Mouse (Mus musculus) spleen, postnatal 14 days (tissue): Measurements from ENCODE around the gene Fbxw9.

Experiments
- DNase-seq, 2 experiments: peaks; one replicate each; pipeline ENCODE4 v3.0.0; 2021 to 2022; ENCODE audit warnings: low spot score in 2 of 2

Gene Fbxw9

DNA sequence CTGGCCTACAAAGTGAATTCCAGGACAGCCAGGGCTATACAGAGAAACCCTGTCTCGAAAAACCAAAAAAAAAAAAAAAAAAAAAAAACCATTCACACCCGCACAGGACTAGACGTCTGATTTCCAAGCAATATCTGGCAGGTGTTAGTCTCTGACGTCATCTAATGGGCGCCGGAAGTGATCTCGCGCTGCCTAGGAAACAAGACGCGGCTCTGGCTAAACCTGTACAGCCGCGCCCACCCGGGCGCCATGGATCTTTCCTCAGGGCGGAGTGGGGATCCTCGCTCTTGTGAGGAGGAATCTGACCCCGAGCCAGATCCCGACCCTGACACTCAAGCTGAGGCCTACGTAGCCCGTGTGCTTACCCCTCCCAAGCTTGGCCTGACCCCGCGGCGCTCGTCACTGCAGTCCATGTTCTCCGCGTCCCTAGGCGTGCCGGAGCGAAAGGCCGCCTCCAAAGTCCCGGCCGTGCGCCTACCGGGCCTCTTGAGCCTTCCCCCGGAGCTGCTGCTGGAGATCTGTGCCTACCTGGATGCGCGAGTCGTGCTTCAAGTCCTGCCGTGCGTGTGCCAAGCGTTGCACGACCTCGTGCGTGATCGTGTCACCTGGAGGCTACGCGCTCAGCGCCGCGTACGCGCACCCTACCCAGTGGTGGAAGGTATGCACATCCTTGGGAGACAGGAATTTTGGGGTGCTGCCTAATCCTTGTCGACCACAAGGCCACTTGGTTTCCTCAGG lies at the start of gene Fbxw9:
Fbxw9 (plus strand) TSS at position 177 of the 738 bp plus-strand sequence.
- peak; percentile 62 to 84 for DNase-seq

DNA sequence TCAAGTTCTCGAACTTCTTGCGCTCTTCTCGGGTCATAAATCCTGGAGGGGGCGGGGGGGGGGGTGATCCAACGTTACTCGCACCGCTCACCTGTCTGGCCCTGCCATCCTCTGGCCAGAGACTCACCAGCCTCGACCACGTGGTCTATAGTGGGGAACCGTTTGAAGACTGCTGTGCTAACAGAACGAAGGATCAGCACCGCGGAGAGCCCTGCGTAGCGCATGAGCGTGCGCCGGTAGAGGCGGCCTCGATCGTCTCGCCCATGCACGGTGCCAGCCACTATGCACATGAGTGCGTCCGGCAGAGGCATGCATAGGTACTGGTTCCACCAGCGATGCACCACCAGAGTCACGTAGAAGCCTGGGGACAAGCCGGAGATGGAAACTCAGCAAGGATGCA lies 48.6 kb upstream of the Fbxw9 start:
- DNase-seq: no peak

DNA sequence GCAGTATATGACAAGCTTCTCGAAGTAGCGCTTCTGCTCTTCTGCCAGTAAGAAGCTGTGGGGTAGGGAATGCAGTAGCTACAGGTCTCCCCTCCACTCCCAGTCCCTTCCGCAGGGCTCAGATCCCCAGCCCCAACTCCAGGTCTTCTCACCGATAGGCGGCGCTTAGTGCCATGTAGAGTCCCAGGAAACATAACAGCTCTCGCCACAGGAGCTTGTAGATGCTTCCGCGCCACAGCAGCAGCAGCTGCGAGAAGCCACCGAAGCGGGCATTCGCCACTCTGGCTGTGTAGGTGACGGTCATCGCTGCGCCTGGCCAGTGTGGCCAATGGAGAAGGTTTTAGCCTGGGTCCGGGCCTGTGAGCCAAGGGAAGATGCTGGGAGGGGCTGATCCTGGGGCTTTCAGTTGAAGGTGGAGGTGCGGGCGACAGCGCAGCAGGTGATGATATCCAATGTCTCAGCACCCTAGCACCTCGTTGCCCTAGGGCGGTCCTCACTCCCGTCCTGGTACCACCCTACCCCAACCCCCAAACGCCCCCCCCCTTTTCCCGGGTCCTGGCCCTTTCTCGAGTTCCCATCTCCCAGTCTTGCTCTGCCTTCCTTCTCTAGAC lies 46.5 kb upstream of the Fbxw9 start:
- peak; percentile 36 to 59 for DNase-seq

DNA sequence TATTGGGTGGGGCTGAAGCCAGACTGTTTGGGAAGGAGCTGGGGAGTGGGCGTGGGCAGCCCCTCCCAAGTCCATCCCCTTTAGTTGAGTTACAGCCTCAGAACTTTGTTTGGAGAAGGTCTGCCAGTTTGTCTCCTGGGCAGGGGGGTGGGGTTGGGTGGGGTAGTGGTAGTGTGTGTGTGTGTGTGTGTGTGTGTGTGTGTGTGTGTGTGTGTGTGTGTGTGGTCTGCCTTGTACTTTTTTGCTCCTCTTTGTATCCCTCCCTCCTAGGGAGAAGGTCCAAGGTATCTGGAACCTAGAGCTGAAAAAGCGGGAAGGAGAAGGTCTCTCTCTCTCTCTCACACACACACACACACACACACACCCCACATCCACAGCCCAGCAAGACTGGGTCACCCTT lies 45.4 kb upstream of the Fbxw9 start, which contains the start of gene Best2:
Best2 (minus strand) TSS at position 101 of the 400 bp plus-strand sequence.
- DNase-seq: no peak

DNA sequence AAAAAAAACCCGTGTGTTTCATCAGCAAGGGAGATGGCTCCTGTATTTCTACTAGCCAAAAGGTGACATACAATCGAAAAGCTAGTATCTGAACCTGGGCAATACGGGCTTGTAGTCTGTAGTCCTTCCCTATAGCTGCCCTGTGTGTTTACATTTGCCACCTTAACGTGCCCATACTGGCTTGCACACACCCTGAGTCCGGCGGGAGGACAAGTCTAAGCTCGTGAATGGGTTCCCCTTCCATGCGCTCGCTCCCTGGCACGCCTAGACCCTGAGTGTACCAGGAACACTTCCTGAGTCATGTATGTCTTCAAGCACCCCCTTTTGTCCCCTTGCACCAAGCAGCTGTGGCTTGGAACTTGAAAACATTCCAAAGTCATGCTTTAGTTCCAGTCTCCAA lies 43.1 kb upstream of the Fbxw9 start:
- DNase-seq: no peak

DNA sequence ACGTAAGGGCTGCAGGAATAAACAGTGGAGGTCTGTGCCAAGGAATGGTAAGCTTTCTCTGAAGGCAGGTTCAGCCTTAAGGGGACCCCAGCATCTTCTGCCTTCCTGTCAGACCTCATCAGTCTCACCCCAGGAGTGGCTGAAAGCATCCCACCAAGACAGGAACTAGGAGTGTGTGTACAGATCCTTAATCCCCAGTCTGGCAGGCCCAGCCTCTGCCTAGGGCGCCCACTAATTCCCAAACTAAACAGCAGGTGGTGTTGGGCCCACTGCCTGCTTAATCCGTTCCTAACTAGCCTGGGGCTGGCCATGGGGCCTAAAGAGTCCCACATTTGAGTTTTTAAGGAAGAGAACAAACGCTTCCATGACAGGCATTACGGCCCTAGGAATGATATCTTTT lies 42.6 kb upstream of the Fbxw9 start:
- DNase-seq: no peak

DNA sequence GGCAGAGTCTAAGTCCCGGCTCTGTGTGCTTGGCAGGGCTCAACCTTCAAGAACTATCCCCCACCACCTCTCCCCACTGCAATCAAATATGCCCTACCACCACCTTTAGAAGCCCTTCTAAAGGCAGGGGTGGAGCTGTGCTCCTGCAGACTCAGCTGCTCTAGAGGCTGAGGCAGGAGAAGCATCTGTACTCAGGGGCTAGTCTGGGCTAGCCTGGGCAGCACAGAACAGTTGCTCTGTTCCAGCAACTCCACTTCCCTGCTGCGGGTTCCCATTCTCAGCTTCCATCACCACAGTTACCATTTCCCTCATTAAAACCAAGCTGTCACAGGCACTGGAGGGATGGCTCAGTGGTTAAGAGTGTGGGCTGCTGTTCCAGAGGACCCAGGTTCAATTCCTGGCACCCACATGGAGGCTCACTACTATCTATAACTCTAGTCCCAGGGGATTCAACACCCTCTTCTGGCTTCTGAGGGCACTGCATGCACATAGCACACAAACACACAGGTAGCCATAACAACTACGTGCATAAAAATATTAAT lies 38.3 kb upstream of the Fbxw9 start:
- DNase-seq: no peak

DNA sequence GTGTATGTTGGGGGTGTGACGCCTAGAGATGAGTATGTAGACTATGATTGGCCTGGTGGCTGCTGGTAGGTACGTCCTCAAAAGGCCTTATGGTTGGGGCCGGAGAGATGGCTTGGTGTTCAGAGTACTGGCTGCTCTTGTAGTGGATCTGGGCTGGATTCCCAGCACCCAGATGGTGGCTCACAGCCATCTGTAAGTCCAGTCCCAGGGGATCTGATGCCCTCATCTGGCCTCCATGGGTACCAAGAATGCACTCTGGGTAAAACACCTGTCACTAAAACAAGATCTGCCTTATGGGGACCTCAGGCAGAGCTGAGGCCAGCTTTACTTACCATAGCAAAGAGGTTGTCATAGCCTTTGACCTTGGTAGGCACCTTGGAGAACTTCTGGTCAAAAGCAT lies 36.0 kb upstream of the Fbxw9 start:
- DNase-seq: no peak

DNA sequence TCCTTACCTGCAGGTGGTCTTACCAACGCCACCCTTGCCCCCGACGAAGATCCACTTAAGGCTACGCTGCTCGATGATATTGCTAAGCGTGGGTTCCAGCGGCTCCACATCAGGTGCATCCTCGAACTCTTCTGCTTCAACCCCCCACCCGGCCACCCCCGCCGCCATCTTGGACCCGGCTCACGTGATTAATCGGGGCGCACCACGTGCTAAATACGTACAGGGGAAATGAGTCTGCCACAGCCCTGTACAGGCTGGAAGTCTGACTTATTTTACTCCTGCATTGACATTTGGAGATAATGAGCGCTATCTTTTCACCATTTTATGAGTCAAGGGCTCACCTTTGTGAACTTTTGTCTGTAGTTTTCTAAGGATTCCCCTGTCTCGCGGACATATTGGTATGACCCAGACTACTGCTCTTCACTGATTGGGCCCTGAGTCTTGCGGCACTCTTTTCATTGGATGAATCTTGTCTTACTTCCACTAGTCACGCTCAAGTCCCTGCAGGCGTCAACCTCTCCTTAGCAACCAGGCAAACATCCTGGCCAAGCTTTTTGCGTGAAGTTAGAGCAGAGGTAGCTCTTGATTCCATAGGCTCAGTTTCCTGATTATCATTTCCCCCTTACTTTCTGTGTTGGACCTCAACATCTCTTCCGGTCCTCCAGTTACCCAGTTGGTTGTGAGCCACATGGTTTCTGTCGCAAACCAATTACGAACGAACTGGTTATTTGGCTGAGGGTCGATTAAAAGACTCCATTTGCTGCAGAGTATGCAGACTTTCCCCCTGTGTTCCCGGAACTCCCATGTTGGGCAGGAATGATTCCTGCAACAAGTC lies 34.5 kb upstream of the Fbxw9 start, which contains the start of gene Asna1:
Asna1 (minus strand) TSS at position 184 of the 835 bp plus-strand sequence.
- DNase-seq: peak; percentile 58 to 70

DNA sequence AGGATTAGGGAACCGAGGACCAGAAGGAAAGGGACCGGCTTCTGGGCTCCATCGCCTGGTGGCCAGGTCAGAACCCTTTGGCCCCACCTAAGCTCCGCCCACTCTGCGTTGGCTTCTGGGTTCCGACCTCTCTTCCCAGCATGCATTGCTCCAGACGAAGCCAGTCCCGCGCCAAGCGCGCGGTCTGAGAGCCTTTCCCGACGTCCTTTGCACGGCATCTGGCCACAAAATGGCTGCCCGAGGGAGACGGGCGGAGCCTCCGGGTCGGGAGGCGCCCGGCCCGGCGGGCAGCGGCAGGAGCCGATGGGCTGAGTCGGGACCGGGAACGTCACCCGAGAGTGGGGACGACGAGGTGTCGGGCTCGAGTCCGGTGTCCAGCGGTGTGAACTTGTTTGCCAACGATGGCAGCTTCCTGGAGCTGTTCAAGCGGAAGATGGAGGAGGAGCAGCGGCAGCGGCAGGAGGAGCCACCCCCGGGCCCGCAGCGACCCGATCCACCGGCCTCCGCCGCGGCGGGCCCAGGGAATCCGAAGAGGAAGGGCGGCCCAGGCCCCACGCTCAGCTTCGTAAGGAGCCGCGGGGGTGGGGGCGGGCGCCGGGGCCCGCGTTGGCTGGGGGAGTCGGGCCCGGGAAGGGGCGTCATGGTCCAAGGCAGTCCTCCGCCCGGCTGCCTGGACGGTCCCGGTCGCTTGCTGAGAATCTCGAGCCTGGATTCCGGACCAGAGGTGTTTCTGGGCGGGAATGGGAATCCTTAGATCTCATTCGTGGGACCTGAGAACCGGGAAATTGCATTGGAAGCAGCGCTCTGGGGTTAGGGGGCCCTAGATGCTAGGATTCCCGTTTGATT lies 33.0 kb upstream of the Fbxw9 start, which contains the start of gene Trir:
Trir (plus strand) TSS at position 154 of the 846 bp plus-strand sequence.
- peak; percentile 95 for DNase-seq

DNA sequence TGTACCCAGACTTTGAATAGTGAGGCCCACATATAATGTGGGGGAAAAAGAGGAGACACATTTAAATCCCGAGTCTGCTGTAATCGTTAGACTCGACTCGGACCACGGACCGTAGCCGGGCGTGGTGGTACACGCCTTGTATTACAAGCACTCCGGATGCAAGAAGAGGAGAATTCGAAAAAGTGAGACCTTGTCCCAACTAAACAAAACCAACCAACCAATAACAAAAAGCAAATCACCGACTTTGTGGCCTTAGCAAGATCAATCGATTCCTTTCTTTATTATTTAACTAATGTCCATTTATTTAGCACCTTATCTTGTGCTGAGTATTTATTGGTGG lies 32.4 kb upstream of the Fbxw9 start:
- DNase-seq: no peak

DNA sequence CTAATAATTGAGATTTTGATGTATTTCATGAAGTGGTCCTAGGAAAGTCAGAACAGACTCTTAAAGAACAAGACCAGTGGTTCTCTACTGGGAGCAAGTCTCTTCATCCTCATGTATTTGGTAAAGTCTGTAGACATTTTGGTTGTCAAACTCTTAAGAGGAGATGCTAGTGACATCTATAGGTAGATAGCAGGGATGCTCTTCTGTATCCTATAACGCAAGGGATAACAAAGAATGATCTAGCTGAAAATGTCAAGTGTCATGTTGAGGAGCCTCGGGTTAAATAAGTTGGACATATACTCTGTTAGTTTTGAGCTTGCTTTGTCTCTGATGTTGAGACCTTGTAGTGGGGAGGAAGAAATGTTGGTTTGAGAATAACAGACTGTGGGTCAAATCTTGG lies 31.9 kb upstream of the Fbxw9 start:
- DNase-seq: no peak

DNA sequence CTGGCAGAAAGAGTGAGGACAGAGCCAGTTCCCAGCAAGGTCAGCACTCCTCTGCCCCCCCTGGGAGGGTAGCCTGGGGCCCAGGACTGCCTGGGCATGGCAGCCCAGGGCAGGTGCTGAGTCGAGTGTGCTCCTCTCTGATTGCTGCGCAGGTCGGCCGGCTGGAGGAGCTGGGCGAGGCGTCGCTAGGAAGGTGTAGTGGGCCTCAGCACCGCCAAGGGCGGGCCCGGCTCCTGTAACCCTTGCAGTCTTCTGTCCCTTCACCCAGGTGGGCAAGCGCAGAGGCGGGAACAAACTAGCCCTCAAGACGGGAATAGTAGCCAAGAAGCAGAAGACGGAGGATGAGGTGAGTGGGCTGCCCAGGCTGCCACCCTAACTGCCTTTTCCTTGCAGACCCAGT lies 30.6 kb upstream of the Fbxw9 start:
- DNase-seq: no peak

DNA sequence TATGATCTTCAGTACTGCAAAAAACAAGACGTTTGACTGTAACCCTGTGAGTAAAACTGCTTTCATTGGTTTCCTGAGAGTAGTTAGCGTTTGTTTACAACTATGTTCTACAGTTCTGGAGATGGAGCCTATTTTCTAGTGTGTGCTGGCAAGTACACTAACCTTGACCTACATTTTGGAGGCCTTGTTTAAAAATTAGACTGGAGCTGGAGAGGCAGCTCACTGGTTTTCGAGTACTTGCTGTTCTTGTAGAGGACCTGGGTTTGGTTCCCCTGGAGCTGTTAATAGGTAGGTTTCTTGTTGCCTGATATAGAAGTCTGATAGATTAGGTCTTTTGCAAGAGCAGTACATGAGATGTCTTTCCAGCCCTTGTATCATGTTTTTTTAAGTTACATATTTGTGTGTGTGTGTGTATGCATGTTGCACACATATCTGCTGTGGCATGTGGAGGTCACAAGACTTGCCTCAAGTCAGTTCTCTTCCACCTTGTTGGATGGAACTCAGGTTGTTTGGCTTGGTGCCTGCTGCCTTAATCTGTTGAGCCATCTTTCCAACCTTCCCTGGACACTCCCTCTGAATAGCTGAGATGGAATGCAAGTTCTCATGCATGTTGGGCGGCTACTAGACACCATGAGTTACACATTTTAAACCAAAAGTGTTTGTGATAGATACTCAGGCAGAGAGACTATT lies 27.1 kb upstream of the Fbxw9 start:
- no peak for DNase-seq

DNA sequence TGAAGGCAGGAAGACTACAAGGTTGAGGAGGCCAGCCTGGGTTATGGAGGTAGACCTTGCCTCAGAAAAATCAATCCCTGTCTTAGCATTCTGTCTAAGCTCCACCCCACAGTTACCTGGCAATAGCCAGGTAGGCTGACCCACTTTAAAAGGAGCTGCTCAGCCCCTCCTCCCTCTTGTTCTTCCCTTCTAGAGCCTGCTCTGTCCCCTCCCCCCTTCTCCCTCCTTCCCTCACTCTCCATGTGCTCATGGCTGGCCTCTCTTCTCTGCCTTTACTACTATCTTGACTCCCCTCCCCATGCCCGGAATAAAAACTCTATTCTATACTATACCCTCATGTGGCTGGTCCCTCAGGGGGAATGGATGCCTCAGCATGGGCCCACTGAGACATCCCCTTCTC lies 26.0 kb upstream of the Fbxw9 start:
- DNase-seq: no peak

DNA sequence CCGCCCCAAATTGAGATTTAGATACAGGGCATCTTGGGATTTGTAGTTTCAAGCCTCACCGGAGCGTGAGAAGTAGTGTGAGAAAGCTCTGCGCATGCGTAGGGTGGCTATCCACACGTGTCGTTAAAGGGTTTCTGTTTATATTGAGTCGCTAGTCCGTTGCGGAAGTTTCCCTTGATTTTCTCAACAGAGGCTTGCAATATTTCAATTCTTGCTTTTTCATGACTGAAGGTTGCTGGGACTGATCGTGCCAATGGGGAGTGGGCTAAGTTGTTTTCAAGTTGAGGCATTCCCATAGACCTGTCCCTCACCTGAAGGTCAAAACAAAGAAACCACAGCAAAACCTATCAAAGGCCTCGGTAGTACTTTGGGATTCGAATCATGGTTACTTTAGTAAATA lies 25.1 kb upstream of the Fbxw9 start:
- peak; percentile 55 to 73 for DNase-seq

DNA sequence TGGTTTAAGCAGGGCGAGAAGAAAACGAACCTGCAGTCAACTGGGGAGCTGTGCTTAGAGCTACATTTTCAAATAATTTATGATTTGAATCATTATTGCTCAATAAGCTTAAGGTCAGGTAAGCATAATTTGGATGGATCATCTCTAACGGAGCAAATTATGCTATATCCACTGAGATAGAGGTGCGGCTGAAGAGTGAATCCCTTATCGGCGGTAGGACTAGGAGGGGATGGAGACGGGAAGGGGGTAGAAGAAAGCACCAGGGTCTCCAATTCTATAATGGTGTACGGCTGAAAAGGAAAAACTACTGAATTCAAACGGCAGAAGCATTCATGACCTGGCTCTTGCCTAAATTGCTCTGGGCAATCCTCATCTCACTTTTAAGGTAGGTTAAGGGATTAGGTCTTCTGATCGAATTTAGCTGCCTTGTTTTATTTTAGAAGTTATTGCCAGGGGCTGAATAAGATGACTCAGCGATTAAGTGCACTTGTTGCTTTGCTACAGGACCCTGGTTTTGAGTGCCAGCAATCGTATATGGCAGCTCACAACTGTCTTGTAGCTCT lies 24.6 kb upstream of the Fbxw9 start:
- DNase-seq: no peak

DNA sequence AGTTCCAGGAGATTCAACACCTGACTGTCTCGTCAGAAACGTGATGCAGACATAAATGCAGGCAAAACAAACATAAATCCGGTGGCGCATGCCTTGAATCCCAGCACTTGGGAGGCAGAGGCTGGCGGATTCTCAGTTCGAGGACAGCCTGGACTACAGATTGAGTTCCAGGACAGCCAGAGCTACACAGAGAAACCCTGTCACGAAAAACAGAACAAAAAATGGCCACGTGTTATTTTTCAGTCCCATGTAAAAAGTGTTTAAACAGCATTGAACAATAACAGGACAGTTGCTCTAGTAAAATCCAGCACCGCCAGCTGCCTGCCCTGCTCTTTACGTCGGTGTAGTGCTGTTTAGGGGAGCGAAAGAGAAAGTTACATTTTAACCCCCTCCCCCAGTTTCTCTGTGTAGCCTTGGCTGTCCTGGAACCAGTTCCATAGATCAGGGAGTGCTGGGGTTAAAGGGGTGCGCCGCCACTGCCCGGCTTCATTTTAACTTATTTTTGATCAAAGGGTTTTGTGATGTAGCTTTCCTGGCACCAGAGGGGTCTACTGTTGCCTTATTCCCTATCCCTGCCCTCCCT lies 24.0 kb upstream of the Fbxw9 start:
- no peak for DNase-seq

DNA sequence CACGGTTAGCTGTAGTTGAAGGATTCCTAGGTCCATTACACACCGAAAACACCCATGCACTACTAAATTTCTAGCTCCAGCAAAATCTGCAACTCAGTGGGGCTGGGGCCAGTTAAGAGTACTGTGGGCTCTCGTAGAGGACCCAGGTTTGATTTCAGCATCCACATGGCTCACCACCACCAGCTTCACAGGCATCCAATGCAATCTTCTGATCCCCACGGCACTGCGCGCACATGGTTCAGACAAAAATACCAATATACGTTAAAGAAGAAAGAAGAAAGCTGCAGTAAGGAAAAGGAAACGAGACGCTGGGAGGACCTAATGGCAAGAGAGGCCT lies 23.5 kb upstream of the Fbxw9 start:
- DNase-seq: no peak

DNA sequence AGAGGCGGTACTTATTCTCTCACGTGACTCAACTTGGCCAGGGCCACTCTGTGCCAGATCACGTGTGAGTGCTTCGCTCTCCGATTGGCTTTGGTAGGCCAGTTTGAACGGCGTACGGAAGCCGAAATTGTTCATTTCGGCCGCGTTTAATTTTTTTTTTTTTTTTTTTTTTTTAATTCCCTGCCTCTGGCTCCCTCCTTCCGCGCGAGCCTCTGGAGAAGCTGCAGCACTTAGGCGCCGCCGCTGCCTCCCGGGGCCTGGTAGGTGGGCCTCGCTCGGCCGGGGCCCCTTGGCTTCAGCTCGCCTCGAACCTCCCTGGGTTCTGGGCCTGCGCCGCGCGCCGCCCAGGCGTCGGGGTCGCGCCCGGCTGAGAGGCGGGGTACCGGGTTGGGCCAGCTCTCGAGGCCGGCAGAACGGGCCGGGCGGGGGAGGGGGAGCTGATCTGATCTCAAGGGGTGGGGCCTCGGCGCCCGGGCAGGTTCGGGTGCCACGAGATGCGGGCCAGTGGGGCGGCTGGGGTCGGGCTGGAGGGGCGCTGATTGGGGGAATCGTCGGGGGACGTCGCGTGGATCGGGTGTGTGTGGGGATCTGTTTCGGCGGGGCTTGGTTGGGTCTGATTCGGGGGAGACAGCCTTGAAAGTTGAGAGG lies 23.0 kb upstream of the Fbxw9 start, which contains the start of gene Tnpo2:
Tnpo2 (plus strand) TSS at position 198 of the 648 bp plus-strand sequence.
- DNase-seq: peak; percentile 73 to 80
